Mouse (Mus musculus): ENCODE results near the gene Hnrnph1. TPM values are rescaled to one million over a fixed set of nuclear protein-coding genes. Genes with fewer than 3 reads are reported as not detected.
A peak's percentile ranks its signal among the peaks of the same experiment; 100 is the strongest.

Gene Hnrnph1
- polyA plus RNA-seq, 1 experiment from 2014 or later = 598 TPM

DNA sequence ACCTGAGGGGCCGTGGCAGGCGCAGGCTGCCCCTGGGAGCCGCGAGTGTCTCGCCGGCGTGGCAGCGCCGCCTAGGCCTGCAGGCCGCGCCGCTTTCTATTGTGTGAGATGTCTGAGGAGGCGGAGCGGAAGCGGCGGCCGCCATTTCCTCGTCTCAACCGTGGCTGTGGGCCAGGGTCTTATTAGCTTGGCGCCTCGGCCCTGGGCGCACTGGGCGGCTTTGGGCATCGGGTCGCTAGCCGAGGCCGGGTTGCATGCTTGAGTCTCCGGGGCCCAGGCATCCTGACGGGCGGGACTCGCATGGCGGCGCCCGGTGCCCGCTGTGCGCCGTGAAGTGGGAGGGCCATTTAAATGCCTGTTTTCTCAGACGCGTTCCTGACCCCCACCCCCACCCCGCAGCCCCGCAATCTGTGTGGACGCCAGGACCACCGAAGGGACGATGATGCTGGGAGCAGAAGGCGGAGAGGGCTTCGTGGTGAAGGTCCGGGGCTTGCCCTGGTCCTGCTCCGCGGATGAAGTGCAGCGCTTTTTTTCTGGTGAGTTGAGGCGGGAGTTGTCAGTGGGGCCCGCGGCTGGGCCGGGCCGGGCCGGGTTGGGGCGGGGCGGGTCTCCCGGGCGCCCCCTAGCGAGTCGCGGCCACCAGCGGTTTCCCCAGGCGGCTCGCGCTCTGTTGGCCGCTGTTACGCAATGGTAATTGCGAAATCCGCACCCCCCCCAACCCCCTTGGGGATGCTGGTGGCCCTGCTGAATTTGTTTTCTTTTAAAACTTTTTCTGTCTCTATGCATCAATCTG lies 1.3 kb downstream of the Hnrnph1 start:
- Histone ChIP-seq H3K4me3 (ENCODE audit: low read depth, low read length) (peak overlapping the region; percentile 98), H3K36me3 (ENCODE audit: control insufficient read depth, insufficient read depth, low read length) (peaks cover 32% of the 10 kb centered on the region), H3K4me1 (ENCODE audit: control insufficient read depth, insufficient read depth, low read length) (peaks cover 16% of the 10 kb centered on the region), H3K27me3 (replicated peaks; ENCODE audit: control insufficient read depth, insufficient read depth, low read length) (no peaks in the 10 kb centered on the region), H3K4me2 (ENCODE audit: low read length) (peak overlapping the region; percentile 72), H3K9me3 (replicated peaks; ENCODE audit: control insufficient read depth, low read length) (no peaks in the 10 kb centered on the region), H3K27ac (ENCODE audit: low read depth, low read length) (peak overlapping the region; percentile 98), H3K9ac (ENCODE audit: low read length) (peak overlapping the region; percentile 100)
- WGBS = under 1% methylated on average over 67 of the region's 71 CpGs
- peak; percentile 90 for DNase-seq (ENCODE audit: low spot score)
- peak; percentile 81 for ATAC-seq

DNA sequence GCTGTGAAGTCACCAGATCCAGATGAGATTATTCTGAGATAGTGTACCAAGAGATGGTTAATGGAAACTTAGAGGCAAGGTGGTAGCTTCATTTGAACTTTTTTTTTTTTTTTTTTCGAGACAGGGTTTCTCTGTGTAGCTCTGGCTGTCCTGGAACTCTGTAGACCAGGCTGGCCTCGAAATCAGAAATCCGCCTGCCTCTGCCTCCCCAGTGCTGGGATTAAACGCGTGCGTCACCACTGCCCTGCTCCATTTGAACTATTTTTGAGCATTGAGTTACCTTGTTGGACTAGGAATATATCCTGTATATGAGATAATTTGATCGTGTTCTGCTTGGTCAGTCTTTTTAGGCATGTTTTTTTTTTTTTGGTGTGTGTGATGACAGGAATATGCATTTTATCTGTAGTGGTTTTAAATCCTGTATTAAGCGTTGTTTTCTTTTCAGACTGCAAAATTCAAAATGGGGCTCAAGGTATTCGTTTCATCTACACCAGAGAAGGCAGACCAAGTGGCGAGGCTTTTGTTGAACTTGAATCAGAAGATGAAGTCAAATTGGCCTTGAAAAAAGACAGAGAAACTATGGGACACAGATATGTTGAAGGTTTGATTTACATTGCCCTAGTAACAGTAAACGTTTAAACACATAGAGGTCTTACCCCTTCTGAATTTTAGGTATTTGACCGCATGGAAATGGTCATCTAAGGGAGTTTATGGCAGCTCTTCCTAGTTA lies 2.4 kb downstream of the Hnrnph1 start:
- Histone ChIP-seq H3K27me3 (replicated peaks; ENCODE audit: control insufficient read depth, insufficient read depth, low read length) (no peaks in the 10 kb centered on the region), H3K4me3 (ENCODE audit: low read depth, low read length) (peak overlapping the region; percentile 98), H3K4me2 (ENCODE audit: low read length) (peak overlapping the region; percentile 72), H3K36me3 (ENCODE audit: control insufficient read depth, insufficient read depth, low read length) (peaks cover 38% of the 10 kb centered on the region), H3K9ac (ENCODE audit: low read length) (peak overlapping the region; percentile 100), H3K4me1 (ENCODE audit: control insufficient read depth, insufficient read depth, low read length) (peaks cover 16% of the 10 kb centered on the region), H3K9me3 (replicated peaks; ENCODE audit: control insufficient read depth, low read length) (no peaks in the 10 kb centered on the region), H3K27ac (ENCODE audit: low read depth, low read length) (no peak overlapping the region)
- DNase-seq (ENCODE audit: low spot score) = no peak
- WGBS = 65% methylated on average over 12 of the region's 12 CpGs
- ATAC-seq = no peak

DNA sequence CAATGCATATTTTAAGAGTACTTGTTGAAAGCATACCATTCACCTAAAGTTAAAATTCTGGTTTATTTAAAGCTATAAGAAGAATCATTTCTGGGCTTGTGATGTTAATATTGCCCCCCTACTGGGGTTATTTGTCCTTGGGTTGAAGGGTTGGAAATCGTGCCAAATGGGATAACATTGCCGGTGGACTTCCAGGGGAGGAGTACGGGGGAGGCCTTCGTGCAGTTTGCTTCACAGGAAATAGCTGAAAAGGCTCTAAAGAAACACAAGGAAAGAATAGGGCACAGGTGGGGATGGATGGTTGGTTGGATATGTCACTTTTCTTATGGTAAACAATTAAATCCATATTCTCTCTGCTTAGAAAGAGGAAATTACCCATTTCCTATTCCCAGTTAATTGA lies 4.5 kb downstream of the Hnrnph1 start:
- whole genome bisulfite sequencing = 15% methylated on average over 4 of the region's 4 CpGs
- no peak for ATAC-seq

DNA sequence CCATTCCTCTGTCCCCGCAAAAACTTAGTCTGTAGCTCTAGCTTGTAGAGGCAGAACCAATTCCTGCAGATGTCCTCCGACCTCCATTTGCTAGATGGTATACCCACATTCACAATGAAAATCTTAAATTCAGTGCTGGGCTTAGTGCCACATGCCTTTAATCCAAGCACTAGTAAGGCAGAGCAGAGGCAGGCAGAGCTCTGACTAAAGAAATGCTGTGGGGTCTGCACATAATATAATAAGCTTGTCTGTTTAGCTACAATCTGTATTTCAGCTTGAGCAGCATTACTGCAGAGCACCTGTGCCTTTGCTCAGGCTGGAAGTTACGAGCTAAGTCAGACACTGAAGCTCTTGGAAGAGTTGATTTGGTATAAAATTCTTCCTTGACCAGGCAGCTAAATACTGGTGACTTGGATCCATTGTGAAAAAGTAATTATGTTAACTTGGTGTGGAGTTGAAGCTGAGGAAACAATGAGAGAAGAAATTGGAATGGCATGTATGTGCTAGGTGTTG lies 10.4 kb downstream of the Hnrnph1 start:
- Histone ChIP-seq H3K27ac (ENCODE audit: low read depth, low read length) (no peak overlapping the region), H3K27me3 (replicated peaks; ENCODE audit: control insufficient read depth, insufficient read depth, low read length) (no peaks in the 10 kb centered on the region), H3K9ac (ENCODE audit: low read length) (no peak overlapping the region), H3K4me3 (ENCODE audit: low read depth, low read length) (no peak overlapping the region), H3K36me3 (ENCODE audit: control insufficient read depth, insufficient read depth, low read length) (peaks cover 75% of the 10 kb centered on the region), H3K4me1 (ENCODE audit: control insufficient read depth, insufficient read depth, low read length) (no peaks in the 10 kb centered on the region), H3K4me2 (ENCODE audit: low read length) (no peak overlapping the region), H3K9me3 (replicated peaks; ENCODE audit: control insufficient read depth, low read length) (no peaks in the 10 kb centered on the region)
- ATAC-seq (no peak), DNase-seq (ENCODE audit: low spot score) (no peak)
- WGBS = 75% methylated on average over 3 of the region's 3 CpGs

More for the DNA sequence above, 4.5 kb downstream of the Hnrnph1 start:
- H3K27me3 ChIP-seq (replicated peaks; ENCODE audit: control insufficient read depth, insufficient read depth, low read length) = no peaks in the 10 kb centered on the region
- H3K27ac ChIP-seq (ENCODE audit: low read depth, low read length) = no peak overlapping the region
- H3K9me3 ChIP-seq (replicated peaks; ENCODE audit: control insufficient read depth, low read length) = no peaks in the 10 kb centered on the region
- H3K4me3 ChIP-seq (ENCODE audit: low read depth, low read length) = peak overlapping the region; percentile 28
- H3K4me1 ChIP-seq (ENCODE audit: control insufficient read depth, insufficient read depth, low read length) = peaks cover 13% of the 10 kb centered on the region
- peaks cover 53% of the 10 kb centered on the region for H3K36me3 ChIP-seq (ENCODE audit: control insufficient read depth, insufficient read depth, low read length)
- H3K9ac ChIP-seq (ENCODE audit: low read length) = peak overlapping the region; percentile 37; the same call in 1 of the 2 replicates
- DNase-seq (ENCODE audit: low spot score) = peak; percentile 12
- peak overlapping the region; percentile 55 for H3K4me2 ChIP-seq (ENCODE audit: low read length)

DNA sequence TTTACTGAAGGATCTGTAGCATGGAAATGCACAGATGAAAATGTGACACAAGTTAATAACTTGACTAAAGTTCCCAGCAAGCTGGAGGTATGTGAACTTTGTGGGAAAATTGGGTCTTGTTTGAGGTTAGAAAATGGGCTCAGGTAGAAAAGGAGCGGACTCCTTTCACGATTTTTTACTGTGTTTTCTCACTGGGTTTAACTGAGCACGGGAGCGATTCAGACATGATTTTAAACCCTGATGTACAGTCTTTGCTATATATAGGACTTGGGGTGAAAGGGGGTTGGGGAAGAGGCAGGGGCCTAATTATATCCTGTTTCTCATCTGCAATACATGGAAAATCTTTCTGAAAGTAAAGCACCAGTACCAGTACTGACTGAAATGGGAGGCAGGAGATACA lies 10.9 kb downstream of the Hnrnph1 start:
- DNase-seq (ENCODE audit: low spot score) = no peak
- 92% methylated on average over 4 of the region's 4 CpGs for WGBS
- no peak overlapping the region for H3K27ac ChIP-seq (ENCODE audit: low read depth, low read length)
- no peak overlapping the region for H3K4me3 ChIP-seq (ENCODE audit: low read depth, low read length)
- no peak overlapping the region for H3K4me2 ChIP-seq (ENCODE audit: low read length)
- no peaks in the 10 kb centered on the region for H3K4me1 ChIP-seq (ENCODE audit: control insufficient read depth, insufficient read depth, low read length)
- H3K9ac ChIP-seq (ENCODE audit: low read length) = no peak overlapping the region
- H3K36me3 ChIP-seq (ENCODE audit: control insufficient read depth, insufficient read depth, low read length) = peaks cover 75% of the 10 kb centered on the region
- no peak for ATAC-seq
- H3K27me3 ChIP-seq (replicated peaks; ENCODE audit: control insufficient read depth, insufficient read depth, low read length) = no peaks in the 10 kb centered on the region
- H3K9me3 ChIP-seq (replicated peaks; ENCODE audit: control insufficient read depth, low read length) = no peaks in the 10 kb centered on the region

DNA sequence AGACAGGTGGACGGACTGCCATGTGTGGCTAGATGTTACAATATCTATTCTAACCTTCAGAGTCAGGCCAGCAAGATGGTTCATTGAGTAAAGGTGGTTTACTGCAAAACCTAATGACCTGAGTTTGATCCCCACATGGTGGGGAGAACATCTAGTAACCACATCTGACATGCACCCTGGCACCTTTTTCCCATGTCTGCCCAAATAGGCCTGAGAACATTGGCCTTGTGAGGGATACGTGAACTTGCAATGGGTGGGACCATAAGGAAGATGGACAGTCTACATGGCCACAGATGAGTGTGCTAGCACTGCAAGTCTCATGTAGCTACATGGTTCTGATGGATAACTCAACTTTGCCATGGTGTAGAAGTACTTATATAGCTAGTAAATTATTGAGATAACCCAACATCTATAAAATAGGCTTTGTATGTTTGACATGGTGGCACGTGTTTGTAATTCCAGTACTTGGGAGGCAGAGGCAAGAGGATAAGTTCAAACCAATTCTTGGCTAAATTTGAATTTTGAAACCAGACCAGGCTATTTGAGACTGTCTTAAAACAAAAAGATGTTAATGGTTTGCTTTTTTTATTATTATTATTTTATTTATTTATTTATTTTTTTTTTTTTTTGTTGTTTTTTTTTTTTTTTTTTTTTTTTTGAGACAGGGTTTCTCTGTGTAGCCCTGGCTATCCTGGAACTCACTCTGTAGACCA lies 11.6 kb downstream of the Hnrnph1 start:
- no peak; the same call in 1 of the 2 replicates for ATAC-seq
- DNase-seq (ENCODE audit: low spot score) = no peak
- H3K4me2 ChIP-seq (ENCODE audit: low read length) = no peak overlapping the region
- H3K27me3 ChIP-seq (replicated peaks; ENCODE audit: control insufficient read depth, insufficient read depth, low read length) = no peaks in the 10 kb centered on the region
- H3K9ac ChIP-seq (ENCODE audit: low read length) = no peak overlapping the region
- H3K4me1 ChIP-seq (ENCODE audit: control insufficient read depth, insufficient read depth, low read length) = no peaks in the 10 kb centered on the region
- H3K9me3 ChIP-seq (replicated peaks; ENCODE audit: control insufficient read depth, low read length) = no peaks in the 10 kb centered on the region
- H3K36me3 ChIP-seq (ENCODE audit: control insufficient read depth, insufficient read depth, low read length) = peaks cover 71% of the 10 kb centered on the region
- no peak overlapping the region for H3K4me3 ChIP-seq (ENCODE audit: low read depth, low read length)
- 92% methylated on average over 3 of the region's 3 CpGs for WGBS
- H3K27ac ChIP-seq (ENCODE audit: low read depth, low read length) = no peak overlapping the region

DNA sequence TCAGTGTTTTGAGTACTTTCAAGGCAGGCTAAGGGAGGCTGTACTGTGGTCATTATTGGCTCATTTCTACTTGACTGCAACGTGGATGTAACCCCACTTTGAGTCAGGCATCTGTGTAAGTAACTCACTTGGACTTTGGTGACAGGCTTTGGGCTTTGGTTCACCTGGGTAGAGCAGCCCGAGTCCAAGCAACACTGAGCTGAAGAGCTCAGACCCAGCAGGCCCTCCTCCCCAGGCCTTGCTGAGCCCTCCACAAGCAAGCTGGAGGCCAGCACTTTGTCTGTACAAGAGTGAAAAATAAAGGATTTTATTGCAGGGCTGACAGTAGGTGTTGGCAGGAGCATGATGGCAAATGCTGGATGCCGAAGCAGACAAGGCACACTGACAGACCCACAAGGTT lies 12.2 kb downstream of the Hnrnph1 start:
- H3K36me3 ChIP-seq (ENCODE audit: control insufficient read depth, insufficient read depth, low read length) = peaks cover 74% of the 10 kb centered on the region
- ATAC-seq (no peak), DNase-seq (ENCODE audit: low spot score) (no peak)
- 77% methylated on average over 3 of the region's 3 CpGs for WGBS
- H3K4me2 ChIP-seq (ENCODE audit: low read length) = no peak overlapping the region
- no peaks in the 10 kb centered on the region for H3K27me3 ChIP-seq (replicated peaks; ENCODE audit: control insufficient read depth, insufficient read depth, low read length)
- no peak overlapping the region for H3K9ac ChIP-seq (ENCODE audit: low read length)
- no peaks in the 10 kb centered on the region for H3K9me3 ChIP-seq (replicated peaks; ENCODE audit: control insufficient read depth, low read length)
- no peaks in the 10 kb centered on the region for H3K4me1 ChIP-seq (ENCODE audit: control insufficient read depth, insufficient read depth, low read length)
- H3K4me3 ChIP-seq (ENCODE audit: low read depth, low read length) = no peak overlapping the region
- H3K27ac ChIP-seq (ENCODE audit: low read depth, low read length) = no peak overlapping the region

DNA sequence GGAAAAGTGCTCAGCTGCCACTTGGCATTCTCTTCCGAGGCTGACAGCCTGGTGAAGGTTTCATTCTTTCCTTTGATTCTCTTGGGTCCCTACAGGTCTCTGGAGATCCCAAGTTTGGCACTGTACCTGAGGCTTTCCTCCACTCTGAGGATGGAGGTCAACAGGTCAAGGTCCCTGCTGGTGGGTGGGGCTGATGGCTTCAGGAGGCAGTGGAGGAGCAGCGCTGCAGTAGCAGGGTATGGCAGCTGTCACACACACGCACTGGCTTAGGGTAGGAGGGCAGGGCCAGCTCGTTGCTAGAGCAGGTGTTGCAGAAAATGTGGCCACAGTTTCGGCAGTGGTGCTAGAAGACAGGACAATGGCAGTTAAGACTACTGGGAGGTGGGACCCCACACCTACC lies 12.8 kb downstream of the Hnrnph1 start:
- H3K9me3 ChIP-seq (replicated peaks; ENCODE audit: control insufficient read depth, low read length) = no peaks in the 10 kb centered on the region
- no peak overlapping the region for H3K4me2 ChIP-seq (ENCODE audit: low read length)
- no peaks in the 10 kb centered on the region for H3K27me3 ChIP-seq (replicated peaks; ENCODE audit: control insufficient read depth, insufficient read depth, low read length)
- 75% methylated on average over 5 of the region's 5 CpGs for WGBS
- no peak overlapping the region for H3K27ac ChIP-seq (ENCODE audit: low read depth, low read length)
- no peaks in the 10 kb centered on the region for H3K4me1 ChIP-seq (ENCODE audit: control insufficient read depth, insufficient read depth, low read length)
- H3K9ac ChIP-seq (ENCODE audit: low read length) = no peak overlapping the region
- peaks cover 76% of the 10 kb centered on the region for H3K36me3 ChIP-seq (ENCODE audit: control insufficient read depth, insufficient read depth, low read length)
- DNase-seq (ENCODE audit: low spot score) (no peak), ATAC-seq (no peak)
- H3K4me3 ChIP-seq (ENCODE audit: low read depth, low read length) = no peak overlapping the region

Data from forebrain, embryonic 14.5 days (tissue).